Mouse (Mus musculus): ENCODE results near the gene Tle6.

GRCm38 (mm10) chr10:81597137-81597950 lies 3.5 kb downstream of the Tle6 start:
- TF ChIP-seq CTCF (IDR thresholded peaks at IDR 0.05; ENCODE audit: extremely low read depth, insufficient read depth, insufficient read length, insufficient replicate concordance) (no peak), POLR2A (IDR thresholded peaks at IDR 0.05; ENCODE audit: low read depth, low read length) (no peak)
